Comparison of ENCODE assay signal across 12 mouse cellular contexts in genomic region chr1:186163206-186163605, GRCm38 (mm10). TPM values are rescaled to one million over a fixed set of nuclear protein-coding genes. Genes with fewer than 3 reads are reported as not detected.
DNase-seq lines count a peak whose midpoint lies in the region; ATAC-seq and TF ChIP-seq lines count a peak whose summit lies in the region.
"Had no signal": no experiment of that assay in that cellular context is flagged by ENCODE, and none has a peak within 500 bp of the region (broad histone marks: within the 10 kb centered on the region; RNA-seq: fewer than 3 reads in every experiment).

No protein-coding gene starts in this region.

- DNase-seq in kidney, postnatal 0 days (ENCODE audit: low spot score): peak; percentile 15
- no peak for DNase-seq in kidney, postnatal 25 days
- peak; percentile 45 for DNase-seq in embryo, embryonic 10.5 days (ENCODE audit: low spot score)
- peak; percentile 35 for DNase-seq in limb, embryonic 11.5 days (ENCODE audit: low spot score)
- DNase-seq in ovary, postnatal 14 days (ENCODE audit: low spot score): no peak
- no peak for DNase-seq in natural killer cell, adult 2 months (ENCODE audit: low spot score in 2 of 2)
- DNase-seq: cerebellum, adult 8-10 months; gastrocnemius, postnatal 14 days; lung, postnatal 4 days had no signal

- no peaks in the 10 kb centered on the region for H3K27me3 ChIP-seq in kidney, postnatal 0 days (ENCODE audit: insufficient read depth, low read length)
- no peaks in the 10 kb centered on the region for H3K27me3 ChIP-seq in embryonic facial prominence, embryonic 13.5 days
- H3K27me3 ChIP-seq in limb, embryonic 11.5 days (ENCODE audit: control insufficient read depth, insufficient read depth, low read length): no peaks in the 10 kb centered on the region

- no peak overlapping the region for H3K4me2 ChIP-seq in kidney, postnatal 0 days (ENCODE audit: low read length)
- no peak overlapping the region for H3K4me2 ChIP-seq in embryonic facial prominence, embryonic 13.5 days
- no peak overlapping the region for H3K4me2 ChIP-seq in limb, embryonic 11.5 days (ENCODE audit: low read depth, severe bottlenecking)

- H3K9ac ChIP-seq in kidney, postnatal 0 days (ENCODE audit: low read depth, low read length): no peak overlapping the region
- H3K9ac ChIP-seq in embryonic facial prominence, embryonic 13.5 days: no peak overlapping the region
- peak overlapping the region; percentile 12; the same call in 1 of the 2 replicates for H3K9ac ChIP-seq in limb, embryonic 11.5 days (ENCODE audit: low read length)
- H3K9ac ChIP-seq: liver, embryonic 14.5 days had no signal

- no peaks in the 10 kb centered on the region for H3K4me1 ChIP-seq in kidney, postnatal 0 days (replicated peaks; ENCODE audit: insufficient read depth, low read length)
- H3K4me1 ChIP-seq in embryonic facial prominence, embryonic 13.5 days: peaks cover 5% of the 10 kb centered on the region; the same call in 1 of the 2 replicates
- H3K4me1 ChIP-seq in limb, embryonic 11.5 days (ENCODE audit: control insufficient read depth, insufficient read depth, low read length): peaks cover 3% of the 10 kb centered on the region

- ATAC-seq in kidney, postnatal 0 days (replicated peaks; ENCODE audit: low FRiP score, low read depth): no peak
- no peak for ATAC-seq in embryonic facial prominence, embryonic 13.5 days (ENCODE audit: insufficient number of reproducible peaks, insufficient read depth, low FRiP score, low TSS enrichment, low read depth)
- no peak for ATAC-seq in limb, embryonic 11.5 days (ENCODE audit: insufficient number of reproducible peaks, low FRiP score, low TSS enrichment, low read depth)

- no peaks in the 10 kb centered on the region for H3K36me3 ChIP-seq in kidney, postnatal 0 days (ENCODE audit: insufficient read depth, low read length)
- H3K36me3 ChIP-seq in embryonic facial prominence, embryonic 13.5 days: no peaks in the 10 kb centered on the region
- H3K36me3 ChIP-seq in limb, embryonic 11.5 days (ENCODE audit: control insufficient read depth, insufficient read depth, low read length): no peaks in the 10 kb centered on the region

- 46% methylated on average over 12 of the region's 12 CpGs for WGBS in kidney, postnatal 0 days
- WGBS in embryonic facial prominence, embryonic 13.5 days: 42% methylated on average over 12 of the region's 12 CpGs
- 49% methylated on average over 12 of the region's 12 CpGs for WGBS in limb, embryonic 11.5 days

- H3K9me3 ChIP-seq in kidney, postnatal 0 days (replicated peaks; ENCODE audit: low read length): no peaks in the 10 kb centered on the region
- H3K9me3 ChIP-seq in embryonic facial prominence, embryonic 13.5 days: no peaks in the 10 kb centered on the region
- H3K9me3 ChIP-seq in limb, embryonic 11.5 days (ENCODE audit: control insufficient read depth, low read length): no peaks in the 10 kb centered on the region

- TF ChIP-seq CTCF in kidney, postnatal 0 days (IDR thresholded peaks at IDR 0.05; ENCODE audit: low read depth): no peak

- no peak overlapping the region for H3K4me3 ChIP-seq in kidney, postnatal 0 days (replicated peaks; ENCODE audit: low read depth, low read length)
- no peak overlapping the region for H3K4me3 ChIP-seq in embryonic facial prominence, embryonic 13.5 days
- H3K4me3 ChIP-seq in limb, embryonic 11.5 days (ENCODE audit: low read depth, low read length): no peak overlapping the region
- H3K4me3 ChIP-seq: erythroblast, embryonic 14.5 days had no signal

- no peak overlapping the region for H3K27ac ChIP-seq in kidney, postnatal 0 days
- peak overlapping the region; percentile 48; the same call in 1 of the 2 replicates for H3K27ac ChIP-seq in embryonic facial prominence, embryonic 13.5 days
- 0 out of 2 replicates have a peak overlapping the region, but pooled peaks have one; percentile 36 for H3K27ac ChIP-seq in limb, embryonic 11.5 days (replicated peaks; ENCODE audit: low read depth, low read length)
- H3K27ac ChIP-seq: liver, embryonic 14.5 days had no signal

RNA-seq across cellular contexts. Expression of gene Lyplal1, which starts 46.1 kb away (rescaled TPM):
- 32.1 and 35.0 TPM in 2 replicates for polyA plus RNA-seq in kidney, postnatal 0 days (2015; fragmentation: Nextera tagmentation; extraction: Ambion mirVana)
- 15.9 and 17.1 TPM in 2 replicates for polyA plus RNA-seq in embryonic facial prominence, embryonic 13.5 days (2015; fragmentation: Nextera tagmentation; extraction: Ambion mirVana)
- polyA plus RNA-seq in limb, embryonic 11.5 days (2014; fragmentation: Nextera tagmentation; extraction: Ambion mirVana): 23.2 and 26.0 TPM in 2 replicates

Comparison
In these comparisons a context has a peak if more than half of its experiments do, and no peak if none do; other contexts are left out.
1. DNase-seq: peak in kidney, postnatal 0 days (single experiment), embryo, embryonic 10.5 days (single experiment) and limb, embryonic 11.5 days (single experiment); none in kidney, postnatal 25 days (0 of 2), ovary, postnatal 14 days (single experiment) and natural killer cell, adult 2 months (0 of 2).